Mouse (Mus musculus) right cerebral cortex, postnatal 25 days (tissue): ENCODE measurements around the gene Gtf2ird1.
"Not testable (repeated sequence)": the region's sequence is repeated elsewhere in the genome, so short reads cannot be mapped to it uniquely, and the experiment has no call there.

ENCODE experiments used
- DNase-seq: peaks from one replicate; pipeline ENCODE4 v3.0.0; 2022

Gtf2ird1 gene

DNA sequence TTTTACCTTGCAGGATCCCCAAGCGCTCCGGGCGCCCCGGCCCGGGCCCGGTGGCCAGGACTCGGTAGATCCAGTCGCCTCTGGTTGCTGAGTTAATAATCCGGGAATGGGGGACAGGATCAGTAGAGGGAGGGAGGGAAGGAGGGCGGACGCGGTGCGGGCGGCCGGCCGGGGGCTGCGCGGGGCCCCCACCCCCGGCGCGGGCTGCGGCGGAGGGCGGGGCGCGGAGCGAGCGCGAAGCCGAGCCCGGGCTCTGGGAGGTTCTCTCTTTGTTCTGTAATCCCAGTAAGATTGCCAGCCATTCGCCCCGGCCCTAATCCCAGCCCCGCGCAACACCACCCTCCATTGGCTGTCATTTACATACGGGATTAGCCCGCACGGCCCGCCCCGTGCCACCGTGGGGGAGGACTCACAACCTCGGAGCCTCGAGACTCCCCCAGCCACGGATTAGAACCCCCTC is at the start of gene Gtf2ird1:
Gene Gtf2ird1, minus strand, starts transcription at position 214 of the 460 bp plus-strand sequence.
- peak; percentile 76 for DNase-seq

DNA sequence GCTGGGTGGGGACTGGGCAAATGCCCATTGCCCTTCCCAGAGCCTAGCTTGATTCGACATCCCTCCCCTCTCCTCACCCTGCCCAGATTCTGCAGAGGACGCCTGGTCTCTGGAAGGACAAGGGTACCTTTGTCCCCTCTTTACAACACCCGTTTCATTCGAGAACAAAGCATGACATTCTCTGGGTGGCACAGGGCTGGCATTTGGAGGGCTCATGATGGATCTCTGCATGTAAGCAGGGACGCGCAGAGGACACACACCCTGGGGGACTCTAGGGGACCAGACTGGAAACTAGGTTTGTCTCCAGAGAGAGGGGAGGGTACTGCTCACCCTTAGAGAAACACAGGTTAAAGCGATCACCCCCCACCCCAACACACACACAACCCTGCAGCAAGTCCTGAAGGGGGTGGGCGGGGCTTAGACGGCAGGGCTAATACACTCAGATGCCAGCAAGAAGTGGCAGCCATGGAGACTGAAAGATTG is 49.3 kb upstream of the Gtf2ird1 start:
- no peak for DNase-seq

DNA sequence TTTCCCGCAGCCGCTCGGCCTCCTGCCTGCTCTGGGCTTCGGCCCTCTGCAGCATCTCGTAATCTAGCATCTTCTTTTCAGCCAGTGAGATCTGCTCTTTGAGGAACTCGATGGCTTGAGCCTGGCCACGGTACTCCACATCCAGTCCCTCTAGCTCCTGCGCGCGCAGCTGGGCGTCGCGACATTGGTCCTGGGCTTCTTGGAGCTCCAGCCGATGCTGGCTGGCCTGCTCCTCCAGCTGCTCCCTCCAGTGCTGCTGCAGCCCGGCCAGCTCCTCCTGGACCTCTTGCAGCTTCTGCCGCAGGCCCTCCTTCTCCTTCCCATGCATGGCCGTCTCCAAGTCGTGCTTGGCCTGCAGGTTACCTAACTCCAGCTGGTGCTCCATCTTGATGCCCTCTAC is 46.1 kb upstream of the Gtf2ird1 start:
- DNase-seq = no peak

DNA sequence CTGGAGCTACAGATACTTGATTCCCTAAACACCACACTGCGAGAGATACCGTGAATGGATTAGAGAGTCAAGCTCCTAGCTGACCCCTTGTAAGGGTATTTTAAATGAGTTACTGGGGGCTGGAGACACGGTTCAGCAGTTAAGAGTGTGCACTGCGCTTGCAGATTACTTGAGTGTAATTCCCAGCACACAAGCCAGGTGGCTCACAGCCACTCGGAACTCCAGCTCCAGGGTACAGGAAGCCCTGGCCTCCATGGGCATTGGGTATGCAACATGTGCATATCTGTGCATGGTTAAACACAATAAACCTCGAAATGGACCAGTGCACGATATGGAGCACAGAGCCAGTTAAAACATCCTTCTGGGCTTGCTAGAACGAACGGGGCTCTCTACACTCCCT is 44.9 kb upstream of the Gtf2ird1 start:
- no peak for DNase-seq

DNA sequence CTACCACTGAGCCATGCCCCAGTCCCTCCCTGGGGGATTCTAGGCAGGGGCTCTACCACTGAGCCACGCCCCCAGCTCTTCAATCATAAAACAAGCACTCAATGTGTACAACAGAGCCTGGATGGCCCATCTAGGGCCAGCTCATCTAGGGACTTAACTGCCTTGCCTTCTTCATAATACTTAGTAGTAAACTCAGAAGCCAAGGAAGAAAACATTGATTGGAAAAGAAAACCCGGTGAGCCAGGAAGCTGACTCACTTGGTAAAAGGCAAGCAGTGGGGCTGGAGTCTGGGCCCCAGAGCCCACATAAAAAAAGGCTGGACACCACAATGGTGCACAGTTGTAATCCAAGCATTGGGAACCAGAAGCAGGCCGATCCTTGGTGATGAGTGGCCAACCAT is 44.2 kb upstream of the Gtf2ird1 start:
- no peak for DNase-seq

DNA sequence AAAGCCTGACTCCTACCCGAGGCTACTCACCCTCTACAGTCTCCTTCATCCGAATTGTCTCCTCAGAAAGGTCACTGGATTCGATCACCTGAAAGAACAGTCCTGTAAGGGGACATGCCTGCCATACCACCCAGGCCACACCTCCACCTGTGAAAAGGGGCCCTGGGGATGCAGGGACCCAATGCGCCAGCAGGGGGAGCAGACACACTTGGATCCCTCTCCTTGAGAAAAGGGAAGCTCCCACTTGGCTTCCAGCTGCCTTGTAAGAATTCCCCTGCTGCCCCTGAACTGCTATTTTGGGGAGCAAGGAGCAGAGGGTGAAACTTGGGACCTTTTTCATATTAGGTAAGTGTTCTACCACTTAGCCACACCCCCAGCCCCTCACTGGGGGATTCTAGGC is 43.5 kb upstream of the Gtf2ird1 start:
- peak; percentile 58 for DNase-seq

DNA sequence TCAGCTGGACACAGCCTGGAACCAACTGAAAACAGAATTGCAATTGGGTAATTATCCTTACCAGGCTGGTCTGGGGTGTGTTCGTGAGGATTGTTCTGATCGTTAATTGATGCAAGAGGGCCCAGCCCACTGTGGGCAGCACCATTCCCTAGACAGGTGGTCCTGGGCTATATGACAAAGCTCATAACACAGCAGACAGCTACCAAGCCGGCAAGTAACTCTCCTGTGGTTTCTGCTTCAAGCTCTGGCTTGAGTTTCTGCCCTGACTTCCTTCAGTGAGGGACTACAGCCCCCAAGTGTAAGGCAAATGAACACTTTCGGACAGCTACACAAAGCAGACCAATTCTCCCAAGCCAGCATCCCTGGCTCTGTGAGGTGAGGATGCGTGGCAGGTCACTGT is 40.5 kb upstream of the Gtf2ird1 start:
- no peak for DNase-seq

DNA sequence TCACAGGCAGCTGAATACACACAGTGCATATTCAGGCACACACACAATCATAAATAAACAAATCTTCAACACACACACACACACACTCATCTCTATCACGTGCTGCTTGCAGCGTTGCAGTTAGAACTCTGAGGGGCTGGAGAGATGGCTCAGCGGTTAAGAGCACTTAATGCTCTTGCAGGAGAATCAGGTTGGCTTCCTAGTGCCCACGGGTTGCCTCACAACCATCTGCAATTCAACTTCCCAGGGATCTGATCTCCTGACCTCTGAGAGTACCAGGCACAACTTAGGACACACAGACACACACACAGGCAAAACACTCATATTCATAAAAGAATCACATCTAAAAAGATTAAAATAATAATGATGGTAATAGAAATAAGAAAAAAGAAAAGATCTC is 39.3 kb upstream of the Gtf2ird1 start:
- DNase-seq = no peak

DNA sequence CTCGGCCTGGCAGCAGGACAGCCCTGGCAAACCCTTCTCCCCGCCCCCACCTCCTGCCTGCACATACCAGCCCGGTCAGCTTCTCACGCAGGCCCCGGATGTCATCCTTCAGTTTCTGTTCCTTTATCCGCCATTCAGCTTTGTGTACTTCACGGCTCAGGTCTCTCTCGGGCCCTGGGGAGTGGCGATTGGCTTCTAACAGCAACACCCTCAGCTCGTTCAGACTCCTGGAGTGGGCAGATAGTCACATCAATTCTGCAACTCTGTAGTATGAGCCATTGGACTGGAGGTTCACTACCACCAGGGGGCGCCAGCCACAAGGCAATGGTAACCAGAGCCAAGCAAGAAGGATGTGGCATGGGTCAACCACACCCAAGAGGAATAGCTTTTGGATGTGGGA is 37.6 kb upstream of the Gtf2ird1 start:
- DNase-seq = peak; percentile 81

DNA sequence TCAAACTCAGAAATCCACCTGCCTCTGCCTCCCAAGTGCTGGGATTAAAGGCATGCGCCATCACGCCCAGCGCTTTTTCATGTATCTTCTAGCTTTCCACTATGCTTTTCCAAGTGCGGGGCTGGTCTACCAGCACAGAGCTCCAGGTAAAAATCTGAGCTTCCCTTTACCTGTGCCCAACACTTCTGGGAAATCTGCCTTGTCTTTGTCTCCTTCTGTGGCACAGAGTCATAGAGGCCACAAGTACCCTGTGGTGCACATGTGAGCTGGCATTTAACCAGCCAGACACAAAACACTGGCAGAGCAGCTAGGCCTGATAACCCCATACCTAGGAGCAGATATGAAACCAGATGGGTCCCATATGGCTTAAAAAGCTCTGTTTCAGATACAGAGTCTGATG is 36.4 kb upstream of the Gtf2ird1 start:
- no peak for DNase-seq

DNA sequence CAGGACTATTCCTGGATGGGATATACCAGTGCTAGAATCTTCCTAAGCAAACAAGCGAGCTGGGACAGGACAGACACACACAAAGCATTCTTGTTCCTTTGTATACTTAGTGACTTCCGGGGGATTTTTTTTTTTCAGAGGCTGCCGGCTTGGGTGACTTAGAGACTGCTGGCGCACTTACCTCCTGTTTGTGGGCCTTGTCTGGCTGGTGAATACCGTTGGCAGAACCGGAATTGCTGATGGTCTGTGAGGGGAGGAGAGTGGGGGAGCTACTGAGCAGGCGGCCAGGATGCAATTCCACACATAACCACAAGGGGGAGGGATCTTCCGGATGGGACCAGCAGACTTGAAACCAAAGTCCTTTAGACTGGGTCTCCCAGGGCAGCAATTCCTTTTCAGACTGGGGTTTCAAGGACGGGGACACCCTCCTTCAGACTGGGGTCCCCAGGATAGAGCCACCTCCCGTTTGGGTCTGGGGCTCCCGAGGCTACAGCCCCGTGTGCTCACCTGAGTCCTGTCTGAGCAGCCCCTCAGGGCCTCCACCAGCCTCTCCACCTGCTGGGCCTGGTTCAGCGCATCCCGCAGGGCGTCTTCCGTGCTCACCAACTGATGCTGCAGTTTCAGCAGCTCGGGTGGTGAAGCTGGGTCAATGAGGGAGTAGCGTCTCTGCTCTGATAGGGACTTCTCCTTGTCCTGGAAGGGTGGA is 35.3 kb upstream of the Gtf2ird1 start:
- DNase-seq = peak; percentile 75

DNA sequence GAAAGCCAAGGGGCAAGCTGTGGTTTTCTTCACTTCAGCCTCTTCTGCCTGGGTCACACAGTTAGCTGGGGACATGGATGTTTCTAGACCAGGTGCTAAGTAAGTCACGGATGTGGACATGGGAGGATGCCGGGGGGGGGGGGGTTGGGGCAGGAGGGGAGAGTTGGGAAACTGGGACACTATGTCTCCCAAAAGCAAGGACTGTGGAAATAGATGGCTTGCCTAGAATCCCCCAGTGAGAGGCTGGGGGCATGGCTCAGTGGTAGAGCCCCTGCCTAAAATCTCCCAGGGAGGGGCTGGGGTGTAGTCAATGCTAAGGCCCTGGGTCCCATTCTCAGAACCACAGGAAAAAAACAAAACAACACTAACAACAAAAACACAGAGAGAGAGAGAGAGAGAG is 34.7 kb upstream of the Gtf2ird1 start:
- DNase-seq = no peak

DNA sequence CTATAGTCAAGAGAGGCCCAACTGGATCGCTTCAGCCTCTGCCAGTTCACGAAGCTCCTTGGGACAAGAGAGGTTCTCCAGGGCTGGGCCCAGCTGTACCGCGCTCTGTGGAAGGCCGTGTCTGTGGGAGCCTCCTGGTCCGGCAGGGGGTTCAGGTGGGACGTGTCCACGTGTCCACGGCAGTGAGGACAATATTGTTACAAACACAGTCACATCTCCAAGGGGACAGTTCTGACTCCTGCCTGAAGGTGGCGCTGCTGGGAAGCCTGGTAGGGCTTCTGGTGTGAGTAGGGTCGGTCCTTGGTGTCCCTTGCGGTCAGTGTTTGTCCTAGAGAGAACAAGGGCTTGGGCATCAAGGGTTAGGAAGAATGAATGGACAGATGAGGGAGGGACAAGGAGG is 33.9 kb upstream of the Gtf2ird1 start:
- DNase-seq = no peak

DNA sequence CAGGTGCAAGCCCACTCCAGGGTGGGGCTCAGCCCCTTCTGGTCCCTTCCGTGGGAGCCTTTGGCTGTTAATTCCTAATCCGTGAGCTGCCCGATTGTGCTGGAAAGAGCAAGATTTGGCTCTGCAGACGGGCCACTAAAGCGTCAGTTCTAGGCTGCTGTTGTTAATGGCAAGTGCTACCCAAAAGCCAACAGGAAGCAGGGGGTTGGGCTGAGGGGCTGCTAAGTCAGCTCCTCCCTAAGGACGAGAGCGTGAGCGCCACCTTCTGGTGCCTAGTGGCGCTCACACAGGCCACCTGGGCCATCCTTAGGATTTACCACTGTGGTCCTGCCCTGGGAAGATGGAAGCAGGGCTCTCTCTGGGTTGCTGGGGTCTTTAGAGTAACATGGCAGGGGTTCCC is 33.1 kb upstream of the Gtf2ird1 start:
- DNase-seq = no peak

DNA sequence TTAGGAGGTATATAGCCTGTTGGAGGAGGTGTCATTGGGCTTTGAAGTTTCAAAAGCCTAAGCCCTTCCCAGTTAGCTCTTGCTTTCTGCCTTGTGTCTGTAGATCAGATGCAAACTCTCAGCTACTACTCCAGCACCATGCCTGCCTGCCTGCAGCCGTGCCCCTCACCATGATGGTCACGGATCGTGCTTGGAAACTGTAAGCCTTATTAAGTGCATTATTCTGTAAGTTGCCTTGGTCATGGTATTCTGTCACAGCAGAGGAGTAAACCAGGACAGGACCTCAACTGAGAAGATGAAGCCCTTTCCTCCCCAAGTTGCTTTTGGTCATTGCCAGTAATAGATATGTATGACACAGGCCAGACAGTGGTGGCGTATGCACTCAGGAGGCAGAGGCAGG is 32.1 kb upstream of the Gtf2ird1 start:
- DNase-seq = no peak

DNA sequence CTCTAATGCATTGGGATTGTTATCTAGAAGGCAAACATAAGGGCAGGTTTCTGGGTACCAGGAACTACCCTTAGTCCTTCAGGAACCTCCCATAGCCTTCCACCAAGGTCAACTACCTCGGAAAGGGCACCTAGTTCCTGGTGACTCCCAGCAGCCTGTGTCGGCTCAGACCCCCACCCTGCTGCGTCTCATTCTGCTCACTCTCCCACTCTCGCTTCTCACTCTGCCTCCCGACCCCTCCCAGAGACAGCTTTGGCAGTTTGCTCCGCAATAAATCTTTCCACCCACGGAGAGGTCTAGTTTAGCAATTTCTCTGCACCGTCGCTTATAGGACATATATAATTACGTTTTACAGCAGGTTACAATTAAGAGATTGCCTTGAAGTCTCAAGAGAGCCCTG is 31.5 kb upstream of the Gtf2ird1 start:
- no peak for DNase-seq

DNA sequence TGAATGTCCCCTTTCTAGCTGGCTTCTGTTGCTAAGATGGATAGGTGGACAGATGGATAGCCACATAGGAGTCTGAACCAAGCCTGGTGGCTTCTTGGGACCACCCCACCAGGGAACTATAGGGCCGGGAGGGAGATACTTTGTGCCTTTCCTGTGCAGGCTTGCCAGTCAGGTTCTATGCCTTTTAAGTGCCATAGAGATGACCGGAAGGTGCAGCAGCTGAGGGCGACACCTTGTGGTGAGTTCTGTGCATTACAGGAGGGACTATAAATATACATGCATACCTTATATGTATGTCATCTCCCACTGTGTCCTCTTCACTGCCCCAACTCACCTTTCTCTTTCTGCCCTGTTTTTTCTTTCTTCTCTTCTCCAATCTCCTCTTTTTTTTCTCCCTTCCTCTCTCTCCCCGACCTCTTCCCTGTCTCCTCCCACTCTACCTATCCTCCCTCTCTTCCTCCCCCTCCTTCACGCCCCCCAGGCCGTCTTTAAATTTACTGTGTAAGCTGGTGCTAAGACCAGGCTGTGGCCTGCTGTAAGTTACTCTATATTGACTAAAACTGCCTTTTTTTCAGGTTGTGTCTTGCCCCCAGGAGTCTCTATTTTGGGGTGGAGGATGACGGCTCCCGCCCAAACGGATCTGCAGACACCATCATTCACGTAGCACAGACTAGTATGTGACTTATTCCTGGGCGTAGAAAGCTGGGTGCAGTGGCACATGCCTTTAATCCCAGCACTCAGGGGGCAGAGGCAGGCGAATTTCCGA is 29.6 kb upstream of the Gtf2ird1 start:
- peak; percentile 56 for DNase-seq

DNA sequence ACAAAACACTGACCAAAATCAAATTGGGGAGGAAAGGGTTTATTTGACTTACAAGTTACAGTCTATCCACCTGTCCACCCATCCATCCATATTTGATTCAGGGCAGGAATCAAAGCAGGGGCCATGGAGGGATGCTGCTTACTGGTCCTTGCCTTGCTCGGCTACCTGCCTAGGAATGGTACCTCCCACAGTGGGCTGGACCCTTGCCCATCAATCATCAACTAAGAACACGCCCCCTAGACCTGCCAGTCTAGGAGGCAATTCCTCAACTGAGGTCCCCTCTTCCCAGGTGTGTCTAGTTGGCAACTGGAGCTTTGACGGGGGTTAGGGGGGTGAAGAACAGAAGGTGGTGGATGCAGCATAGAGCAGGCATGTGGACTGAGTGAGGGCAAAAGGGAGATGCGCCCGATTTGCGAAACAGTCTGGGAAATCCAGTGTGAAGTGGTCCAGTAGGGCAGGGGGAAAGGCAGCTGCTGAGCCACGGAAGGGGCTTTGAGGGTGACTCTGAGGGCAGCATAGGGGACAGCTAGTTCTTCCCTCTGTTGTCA is 28.7 kb upstream of the Gtf2ird1 start:
- DNase-seq = no peak

DNA sequence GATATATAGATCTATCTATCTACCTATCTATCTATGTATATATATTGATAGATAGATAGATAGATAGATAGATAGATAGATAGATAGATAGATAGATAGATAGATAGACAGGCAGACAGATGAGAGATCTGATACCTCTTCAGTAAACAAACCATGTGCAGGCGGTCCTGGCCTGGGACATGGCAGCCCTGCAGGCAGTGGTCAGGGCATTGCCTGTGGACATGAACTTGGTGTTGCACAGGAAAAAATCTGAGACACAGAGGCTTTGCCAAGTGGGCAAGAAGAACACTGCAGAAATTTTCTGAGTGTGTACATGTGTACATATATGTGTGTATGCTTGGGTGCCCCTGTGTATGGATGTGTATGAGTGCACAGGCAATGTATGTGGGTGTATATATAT is 26.8 kb upstream of the Gtf2ird1 start:
- no peak for DNase-seq

DNA sequence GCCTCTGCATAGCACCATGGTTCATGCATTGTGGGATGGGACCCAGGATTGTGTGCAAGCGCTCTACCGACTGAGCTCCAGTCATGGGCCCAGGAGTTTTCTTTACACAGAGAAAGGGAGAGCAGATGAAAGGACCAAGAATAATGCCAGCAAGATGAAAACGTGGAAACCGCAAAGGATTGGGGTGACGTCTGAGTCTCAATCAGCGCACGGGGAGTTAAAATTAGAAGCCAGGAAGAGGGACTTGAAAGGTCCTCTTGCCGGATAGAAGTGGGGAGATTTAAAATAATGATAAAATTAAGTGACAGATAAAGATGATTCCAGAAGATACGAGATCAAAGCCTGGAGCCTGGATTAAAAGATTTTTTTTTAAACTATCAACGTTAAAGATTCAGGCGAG is 25.8 kb upstream of the Gtf2ird1 start:
- no peak for DNase-seq

DNA sequence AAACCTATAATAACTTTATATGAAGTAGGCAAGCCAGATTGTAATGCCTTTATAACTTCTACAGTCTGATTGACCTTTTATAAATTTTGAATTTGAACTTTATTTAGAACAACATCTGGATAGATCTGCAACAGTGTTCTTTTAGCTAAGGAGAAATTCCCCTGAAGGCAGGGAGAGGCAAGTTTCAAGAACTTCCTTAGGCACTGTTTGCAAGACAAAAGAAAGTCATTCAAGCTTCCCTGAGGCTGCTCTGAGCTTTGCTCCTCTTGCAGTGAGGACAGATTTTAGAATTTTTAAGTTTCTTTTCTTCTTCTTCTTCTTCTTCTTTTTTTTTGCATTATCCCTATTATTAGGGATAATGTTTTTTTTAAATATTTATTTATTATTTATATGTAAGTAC is 22.4 kb upstream of the Gtf2ird1 start:
- DNase-seq = not testable (repeated sequence)

DNA sequence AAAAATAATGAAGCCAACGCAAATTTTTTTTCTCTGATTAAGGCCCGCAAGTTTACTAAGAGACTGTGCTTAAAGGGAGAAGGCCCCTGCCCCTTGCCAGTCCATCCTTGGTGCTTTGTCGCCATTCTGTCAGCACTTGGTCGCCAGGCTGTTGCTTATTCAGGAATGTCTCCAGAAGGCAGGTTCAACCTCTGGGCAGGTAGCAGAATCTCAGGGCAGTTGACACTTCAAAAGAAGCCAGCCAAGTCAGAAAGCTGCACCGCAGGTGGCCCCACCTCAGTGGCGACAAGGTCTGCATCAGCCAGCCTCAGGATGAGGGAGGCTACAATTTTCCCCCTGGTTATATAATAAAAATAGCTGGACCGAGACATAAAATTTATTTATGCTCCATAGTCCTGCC is 19.2 kb upstream of the Gtf2ird1 start:
- not testable (repeated sequence) for DNase-seq

DNA sequence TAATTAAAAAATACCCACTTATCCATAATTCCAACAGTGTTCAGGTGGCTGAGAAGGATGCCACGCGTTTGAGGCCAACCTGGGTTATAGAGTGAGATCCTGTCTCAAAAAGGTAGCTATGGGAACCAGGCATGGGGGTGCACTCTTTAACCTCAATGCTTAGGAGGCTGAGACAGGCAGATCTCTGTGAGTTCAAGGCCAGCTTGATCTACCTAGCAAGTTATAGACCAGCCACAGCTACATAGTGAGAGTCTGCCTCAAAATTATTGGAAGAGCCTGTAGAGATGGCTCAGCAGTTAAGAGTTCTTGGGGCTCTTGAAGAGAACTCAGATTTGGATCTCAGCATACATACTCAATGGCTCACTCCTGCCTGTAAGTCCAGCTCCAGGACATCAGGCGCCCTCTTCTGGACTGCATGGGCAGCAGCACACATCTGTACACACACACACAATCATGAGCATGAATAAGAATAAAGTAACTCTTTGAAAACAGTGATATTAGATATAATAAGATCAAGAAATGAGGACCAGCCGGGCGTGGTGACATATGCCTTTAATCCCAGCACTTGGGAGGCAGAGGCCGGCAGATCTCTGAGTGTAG is 18.6 kb upstream of the Gtf2ird1 start:
- DNase-seq = no peak

DNA sequence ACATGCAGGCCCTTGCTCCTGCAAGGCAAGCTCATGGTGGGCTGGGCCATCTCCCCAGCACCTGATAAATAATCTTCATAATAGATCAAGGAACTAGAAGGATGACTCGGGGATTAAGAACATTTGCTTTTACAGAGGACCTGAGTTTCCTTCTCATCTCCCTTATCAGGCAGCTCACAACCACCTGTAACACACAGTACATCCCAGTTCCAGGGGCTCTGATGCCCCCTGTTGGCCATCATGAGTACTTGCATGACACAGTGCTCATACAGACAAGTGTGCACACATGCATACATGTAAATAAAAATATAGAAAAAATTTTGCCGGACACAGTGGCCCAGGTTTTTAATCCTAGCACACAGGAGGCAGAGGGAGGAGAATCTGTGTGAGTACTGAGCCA is 17.4 kb upstream of the Gtf2ird1 start:
- no peak for DNase-seq
